Mouse (Mus musculus) liver, adult 2 months (tissue): ENCODE results near the gene Dscaml1. TPM values are rescaled to one million over a fixed set of nuclear protein-coding genes. Genes with fewer than 3 reads are reported as not detected.

Experiments used
- DNase-seq: peaks from one replicate; pipeline ENCODE4 v3.0.0-alpha.2; 2011; ENCODE audit warnings: low read depth, low spot score; ENCODE audit errors: extremely low read depth
- H3K27ac ChIP-seq: fragments of 200-500 bp; replicated peaks from 2 replicates; pipeline ENCODE4 v1.5.1; 2012; ENCODE audit warnings: low read depth, mild to moderate bottlenecking, control low read depth, inconsistent platforms, low read length; ENCODE audit not compliant: insufficient read depth
- H3K27me3 ChIP-seq: fragments of 200-500 bp; 2 replicates; pipeline ENCODE4 v1.6.1; 2012; ENCODE audit warnings: mild to moderate bottlenecking, moderate library complexity, low read length, inconsistent platforms; ENCODE audit not compliant: control insufficient read depth, insufficient read depth
- H3K36me3 ChIP-seq: fragments of 200-500 bp; 2 replicates; pipeline ENCODE4 v1.6.1; 2012; ENCODE audit warnings: low read length, inconsistent platforms; ENCODE audit not compliant: control insufficient read depth, insufficient read depth
- H3K4me1 ChIP-seq: fragments of 200-500 bp; 2 replicates; pipeline ENCODE4 v1.6.1; 2011; ENCODE audit warnings: low read length; ENCODE audit not compliant: control insufficient read depth, insufficient read depth
- H3K4me3 ChIP-seq: fragments of 200-500 bp; 2 replicates; pipeline ENCODE4 v1.5.1; 2011; ENCODE audit warnings: low read depth, mild to moderate bottlenecking, control low read depth, low read length, moderate library complexity; ENCODE audit not compliant: insufficient read depth
- H3K79me2 ChIP-seq: fragments of 200-500 bp; 2 replicates; pipeline ENCODE4 v1.6.1; 2012; ENCODE audit warnings: inconsistent platforms, mild to moderate bottlenecking, low read length, moderate library complexity; ENCODE audit not compliant: control insufficient read depth, insufficient read depth
- H3K9ac ChIP-seq: fragments of 200-500 bp; 2 replicates; pipeline ENCODE4 v1.6.1; 2012; ENCODE audit warnings: low read depth, mild to moderate bottlenecking, control low read depth, inconsistent platforms, low read length
- CTCF ChIP-seq: fragments of 200-500 bp; IDR thresholded peaks from 2 replicates; pipeline ENCODE4 v1.5.1; 2011; ENCODE audit warnings: low read depth, low read length, control low read depth
- POLR2A ChIP-seq: fragments of 200-500 bp; IDR thresholded peaks from 2 replicates; pipeline ENCODE4 v1.6.1; 2011; ENCODE audit warnings: low read length, control low read depth; ENCODE audit not compliant: insufficient read depth; ENCODE audit errors: extremely low read depth
- WGBS: fragments of 180-500 bp; shearing (Covaris S2); methylation state at CpG from one replicate; pipeline ENCODE4 v1.1.7; 2018; 5-methylcytosine and 5-hydroxymethylcytosine counted together
- polyA plus RNA-seq: library from polyadenylated mRNA; depleted of rRNA; stranded (reverse); fragments of >200 nt; gene quantifications from 2 replicates; pipeline ENCODE4 v1.2.3, GENCODE M21; 2012
- total RNA-seq: library from RNA; depleted of rRNA; stranded (reverse); fragments of >200 nt; gene quantifications from 2 replicates; pipeline ENCODE4 v1.2.3, GENCODE M21; 2014

Gene Dscaml1
- total and polyA plus RNA-seq, 2 experiments, result 0.09 to 0.13 TPM

DNA sequence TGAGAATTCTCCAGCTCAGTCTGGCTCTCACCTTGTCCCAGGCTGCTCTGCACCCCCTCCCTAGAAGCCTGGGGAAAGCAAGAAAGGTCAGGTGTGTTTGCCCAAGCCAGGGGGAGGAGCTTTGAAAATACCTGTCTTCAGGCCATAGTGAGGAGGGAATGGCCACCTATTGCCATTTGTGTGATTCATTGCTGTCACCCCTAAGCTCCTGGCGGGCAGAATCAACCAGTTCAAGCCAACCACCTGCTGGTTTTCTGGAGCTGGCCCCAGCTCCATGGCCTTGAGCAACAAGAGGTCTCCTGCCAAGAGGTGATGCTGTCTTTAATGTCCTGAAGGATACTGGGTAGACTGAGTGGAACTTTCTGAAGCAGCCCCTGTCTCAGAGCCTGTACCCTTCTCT, 28.1 kb upstream of the Dscaml1 start:
- H3K9ac ChIP-seq, result no peak overlapping the region
- no peak overlapping the region for H3K27ac ChIP-seq
- WGBS, result 50% methylated on average over 1 of the region's 1 CpGs
- H3K4me1 ChIP-seq, result no peaks in the 10 kb centered on the region
- no peaks in the 10 kb centered on the region for H3K79me2 ChIP-seq
- DNase-seq, result no peak
- TF ChIP-seq POLR2A (no peak), CTCF (no peak)
- no peak overlapping the region for H3K4me3 ChIP-seq
- no peaks in the 10 kb centered on the region for H3K36me3 ChIP-seq
- H3K27me3 ChIP-seq, result no peaks in the 10 kb centered on the region

GRCm38 (mm10) chr9:45399434-45399833, 27.0 kb upstream of the Dscaml1 start, which contains the start of gene Fxyd2:
TSS of gene Fxyd2 (plus strand) at chr9:45399669.
- no peak within 1 kb of the TSS for H3K27ac ChIP-seq
- no peaks in the 10 kb centered on the region for H3K79me2 ChIP-seq
- no peaks in the 10 kb centered on the region for H3K36me3 ChIP-seq
- H3K4me1 ChIP-seq, result no peaks in the 10 kb centered on the region
- 71% methylated on average over 4 of the region's 4 CpGs for WGBS
- no peak within 1 kb of the TSS for H3K9ac ChIP-seq
- H3K4me3 ChIP-seq, result no peak within 1 kb of the TSS
- no peak for TF ChIP-seq POLR2A
- no peak for TF ChIP-seq CTCF
- H3K27me3 ChIP-seq, result no peaks in the 10 kb centered on the region
- DNase-seq, result no peak

GRCm38 (mm10) chr9:45401851-45402250, 24.6 kb upstream of the Dscaml1 start:
- Histone ChIP-seq H3K4me3 (no peak overlapping the region), H3K9ac (no peak overlapping the region), H3K27me3 (no peaks in the 10 kb centered on the region), H3K27ac (no peak overlapping the region), H3K36me3 (no peaks in the 10 kb centered on the region), H3K79me2 (no peaks in the 10 kb centered on the region), H3K4me1 (no peaks in the 10 kb centered on the region)
- whole genome bisulfite sequencing, result 49% methylated on average over 4 of the region's 4 CpGs
- no peak for DNase-seq
- TF ChIP-seq POLR2A (no peak), CTCF (no peak)

GRCm38 (mm10) chr9:45402957-45403356, 23.5 kb upstream of the Dscaml1 start:
- H3K27ac ChIP-seq, result no peak overlapping the region
- 44% methylated on average over 2 of the region's 2 CpGs for WGBS
- H3K27me3 ChIP-seq, result no peaks in the 10 kb centered on the region
- no peak overlapping the region for H3K4me3 ChIP-seq
- no peak for TF ChIP-seq POLR2A
- TF ChIP-seq CTCF, result no peak
- H3K4me1 ChIP-seq, result no peaks in the 10 kb centered on the region
- no peak for DNase-seq
- H3K79me2 ChIP-seq, result no peaks in the 10 kb centered on the region
- no peaks in the 10 kb centered on the region for H3K36me3 ChIP-seq
- H3K9ac ChIP-seq, result no peak overlapping the region

DNA sequence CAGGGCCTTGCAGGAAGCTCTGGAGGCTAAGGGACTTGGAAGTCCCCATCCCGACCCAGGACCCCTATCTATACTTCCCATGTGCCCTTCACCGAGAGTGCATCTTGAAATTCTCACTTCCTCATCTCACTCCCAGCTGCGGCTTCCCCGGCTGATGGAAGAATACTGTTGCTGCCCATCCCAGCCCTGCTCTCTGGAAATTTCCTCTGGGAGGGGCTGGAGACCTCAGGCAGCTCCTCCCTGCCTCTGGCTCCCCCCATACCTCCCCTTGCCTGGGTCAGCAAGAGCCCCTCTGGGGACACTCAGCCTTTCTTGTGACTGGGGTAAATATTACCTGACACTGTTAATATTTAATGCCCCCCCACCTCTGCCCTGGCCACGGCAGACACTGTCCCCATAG, 20.7 kb upstream of the Dscaml1 start:
- 53% methylated on average over 5 of the region's 5 CpGs for WGBS
- no peak overlapping the region for H3K4me3 ChIP-seq

DNA sequence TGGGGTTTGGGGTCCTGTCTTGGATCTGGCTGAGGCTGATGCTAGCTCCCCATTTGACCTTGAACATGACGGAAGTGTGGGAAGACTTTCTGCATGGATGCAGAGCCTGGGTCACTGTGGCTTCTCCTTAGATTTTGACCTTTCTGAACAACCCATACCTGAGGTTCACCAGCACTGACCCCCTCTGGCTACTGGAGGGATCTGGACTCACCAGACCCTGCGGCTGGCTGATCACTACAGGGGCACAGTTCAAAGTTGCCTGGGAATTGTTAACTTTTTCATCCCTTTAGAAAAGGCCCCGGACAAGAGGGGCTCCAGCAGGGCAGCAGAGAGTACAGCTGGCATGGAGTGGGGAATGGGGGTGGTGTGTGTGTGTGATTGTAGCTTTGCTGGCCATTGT, 19.6 kb upstream of the Dscaml1 start:
- H3K36me3 ChIP-seq, result no peaks in the 10 kb centered on the region
- no peaks in the 10 kb centered on the region for H3K79me2 ChIP-seq
- no peak for DNase-seq
- TF ChIP-seq CTCF, result no peak
- H3K9ac ChIP-seq, result no peak overlapping the region
- no peaks in the 10 kb centered on the region for H3K4me1 ChIP-seq
- 74% methylated on average over 3 of the region's 3 CpGs for WGBS
- H3K4me3 ChIP-seq, result no peak overlapping the region
- H3K27me3 ChIP-seq, result no peaks in the 10 kb centered on the region
- no peak overlapping the region for H3K27ac ChIP-seq

More for the DNA sequence above, 20.7 kb upstream of the Dscaml1 start:
- H3K9ac ChIP-seq, result no peak overlapping the region
- H3K79me2 ChIP-seq, result no peaks in the 10 kb centered on the region
- TF ChIP-seq POLR2A, result no peak
- no peaks in the 10 kb centered on the region for H3K36me3 ChIP-seq
- H3K4me1 ChIP-seq, result no peaks in the 10 kb centered on the region
- no peak for DNase-seq
- no peaks in the 10 kb centered on the region for H3K27me3 ChIP-seq
- no peak overlapping the region for H3K27ac ChIP-seq
